Mouse (Mus musculus): ENCODE measurements around the gene Usp18. TPM values are rescaled to one million over a fixed set of nuclear protein-coding genes. Genes with fewer than 3 reads are reported as not detected.

The Usp18 gene
- total RNA-seq, 2 experiments from 2014 or later, result 0.19 TPM; not detected in 1

GRCm38 (mm10) chr6:121272075-121272800 lies 26.5 kb downstream of the Usp18 start:
- intact Hi-C loops (cut with DNase I), result loop anchor here (5.0 kb wide), 1 partner anchor 260 kb away; no protein-coding TSS in a partner anchor
- peak; percentile 79 to 81 for DNase-seq (ENCODE audit: extremely low spot score in 1 of 2, low spot score in 2 of 2)

- intact Hi-C loops (cut with DNase I), result loop anchor here (5.0 kb wide), 1 partner anchor 258 kb away; no protein-coding TSS in a partner anchor
- DNase-seq (ENCODE audit: extremely low spot score in 1 of 2, low spot score in 2 of 2), result no peak
Observed at GRCm38 (mm10) chr6:121274356-121274755, 28.6 kb downstream of the Usp18 start.

GRCm38 (mm10) chr6:121284132-121284531 lies 38.4 kb downstream of the Usp18 start:
- intact Hi-C loops (cut with DNase I), result no loop called here
- DNase-seq (ENCODE audit: extremely low spot score in 1 of 2, low spot score in 2 of 2), result no peak

GRCm38 (mm10) chr6:121299317-121299716 lies 53.6 kb downstream of the Usp18 start:
- DNase-seq (ENCODE audit: extremely low spot score in 1 of 2, low spot score in 2 of 2), result no peak
- intact Hi-C loops (cut with DNase I), result no loop called here

GRCm38 (mm10) chr6:121299954-121300353 lies 54.2 kb downstream of the Usp18 start, which contains the start of gene Slc6a13:
Slc6a13 (plus strand) TSS chr6:121300227.
- intact Hi-C loops (cut with DNase I), result no loop called here
- peak in 1 of 2 experiments; percentile 74 for DNase-seq (ENCODE audit: extremely low spot score in 1 of 2, low spot score in 2 of 2)

GRCm38 (mm10) chr6:121300504-121300903 lies 54.8 kb downstream of the Usp18 start:
- intact Hi-C loops (cut with DNase I), result no loop called here
- no peak for DNase-seq (ENCODE audit: extremely low spot score in 1 of 2, low spot score in 2 of 2)

- intact Hi-C loops (cut with DNase I), result no loop called here
- DNase-seq (ENCODE audit: extremely low spot score in 1 of 2, low spot score in 2 of 2), result peak in 1 of 2 experiments; percentile 45
Observed at GRCm38 (mm10) chr6:121303466-121304220, 57.9 kb downstream of the Usp18 start.

GRCm38 (mm10) chr6:121304630-121305029 lies 58.9 kb downstream of the Usp18 start:
- intact Hi-C loops (cut with DNase I), result no loop called here
- no peak for DNase-seq (ENCODE audit: extremely low spot score in 1 of 2, low spot score in 2 of 2)

- no peak for DNase-seq (ENCODE audit: extremely low spot score in 1 of 2, low spot score in 2 of 2)
- intact Hi-C loops (cut with DNase I), result no loop called here
Observed at GRCm38 (mm10) chr6:121305571-121305970, 59.9 kb downstream of the Usp18 start.

GRCm38 (mm10) chr6:121310984-121311383 lies 65.3 kb downstream of the Usp18 start:
- intact Hi-C loops (cut with DNase I), result no loop called here
- no peak for DNase-seq (ENCODE audit: extremely low spot score in 1 of 2, low spot score in 2 of 2)

GRCm38 (mm10) chr6:121319099-121319498 lies 73.4 kb downstream of the Usp18 start:
- no peak for DNase-seq (ENCODE audit: extremely low spot score in 1 of 2, low spot score in 2 of 2)
- intact Hi-C loops (cut with DNase I), result no loop called here

Other genes starting within 250 kb of the Usp18 start
- 100 to 1,000 TPM; 110 to 111 TPM for gene Mical3, start 114.9 kb upstream of the Usp18 start, total RNA-seq (2021)
- 10 to 100 TPM; 13.9 to 15.1 TPM for gene Pex26, start 62.2 kb upstream of the Usp18 start, total RNA-seq (2021)
- gene Tuba8, start 35.2 kb upstream of the Usp18 start, total RNA-seq (2021), result 1 to 10 TPM; 2.8 TPM
- gene Slc6a13, start 54.3 kb downstream of the Usp18 start, total RNA-seq (2021), result 10 to 100 TPM; 14.5 to 17.8 TPM
- gene Slc6a12, start 97.2 kb downstream of the Usp18 start, total RNA-seq (2021), result 1 to 10 TPM; 1.5 to 1.7 TPM
- 10 to 100 TPM; 47.8 to 49.0 TPM for gene Iqsec3, start 227.8 kb downstream of the Usp18 start, total RNA-seq (2021)

All from left cerebral cortex, postnatal 10 days (tissue).